Mouse (Mus musculus) C2C12 (cell line): ENCODE data around the gene Plet1.
A peak's percentile ranks its signal among the peaks of the same experiment; 100 is the strongest.

Experiments
- CTCF ChIP-seq: IDR thresholded peaks from one replicate; pipeline ENCODE4 v1.5.1; 2011; ENCODE audit not compliant: control insufficient read depth, insufficient read depth, insufficient read length
- FOSL1 ChIP-seq: IDR thresholded peaks from one replicate; pipeline ENCODE4 v1.8.0; 2011; ENCODE audit warnings: mild to moderate bottlenecking, low read length; ENCODE audit not compliant: poor library complexity, insufficient read depth, severe bottlenecking
- MAX ChIP-seq: IDR thresholded peaks from one replicate; pipeline ENCODE4 v1.6.1; 2011; ENCODE audit warnings: mild to moderate bottlenecking, control low read depth
- MYOG ChIP-seq: IDR thresholded peaks from one replicate; pipeline ENCODE4 v1.6.1; 2011; ENCODE audit not compliant: control insufficient read depth, insufficient read length; ENCODE audit errors: extremely low read depth
- USF1 ChIP-seq: IDR thresholded peaks from one replicate; pipeline ENCODE4 v1.6.1; 2011; ENCODE audit warnings: low read depth, mild to moderate bottlenecking, control low read depth, moderate library complexity

GRCm38 (mm10) chr9:50497536-50497935, 3.2 kb downstream of the Plet1 start:
- TF ChIP-seq CTCF, result no peak
- TF ChIP-seq MAX, result no peak
- no peak for TF ChIP-seq MYOG
- TF ChIP-seq USF1, result no peak
- peak; percentile 40 for TF ChIP-seq FOSL1
